Mouse (Mus musculus) liver, adult 2 months (tissue): ENCODE data around the gene Dlg2.

Source experiments
- CTCF ChIP-seq: fragments of 200-500 bp; IDR thresholded peaks from 2 replicates; pipeline ENCODE4 v1.5.1; 2011; ENCODE audit warnings: low read depth, low read length, control low read depth
- POLR2A ChIP-seq: fragments of 200-500 bp; IDR thresholded peaks from 2 replicates; pipeline ENCODE4 v1.6.1; 2011; ENCODE audit warnings: low read length, control low read depth; ENCODE audit not compliant: insufficient read depth; ENCODE audit errors: extremely low read depth

DNA sequence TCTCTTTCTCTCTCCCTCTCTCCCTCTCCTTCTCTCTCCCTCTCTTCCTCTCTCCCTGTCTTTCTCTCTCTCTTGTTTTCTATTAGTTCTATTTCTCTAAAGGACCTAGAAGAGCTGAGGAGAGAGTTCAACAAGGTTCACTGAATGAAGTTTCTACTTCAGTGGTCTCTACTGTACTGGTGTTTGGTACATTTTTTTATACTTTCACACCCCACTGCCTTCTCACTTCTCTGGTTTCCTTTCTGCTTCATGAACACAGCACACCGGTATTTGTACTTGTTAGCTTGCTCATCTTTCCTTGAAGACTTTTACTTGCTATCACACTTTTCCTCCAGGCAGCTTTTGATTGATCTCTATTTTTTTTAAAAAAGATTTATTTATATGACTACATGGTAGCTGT is 173.0 kb downstream of the Dlg2 start:
- TF ChIP-seq CTCF (no peak), POLR2A (no peak)
